Mouse (Mus musculus) thymus, adult 2 months (tissue): ENCODE results near the gene Arhgdia.
A peak's percentile ranks its signal among the peaks of the same experiment; 100 is the strongest.

Experiments used
- CTCF ChIP-seq: fragments of 200-500 bp; IDR thresholded peaks from 2 replicates; pipeline ENCODE4 v1.5.1; 2012; ENCODE audit warnings: mild to moderate bottlenecking, control low read depth, low read length, moderate library complexity, borderline replicate concordance; ENCODE audit not compliant: control insufficient read depth, poor library complexity, insufficient read depth; ENCODE audit errors: extremely low read depth
- POLR2A ChIP-seq: fragments of 200-500 bp; IDR thresholded peaks from 2 replicates; pipeline ENCODE4 v1.6.1; 2012; ENCODE audit warnings: mild to moderate bottlenecking, low read length, control low read depth, moderate library complexity; ENCODE audit not compliant: control insufficient read depth, poor library complexity, insufficient read depth; ENCODE audit errors: extremely low read depth

DNA sequence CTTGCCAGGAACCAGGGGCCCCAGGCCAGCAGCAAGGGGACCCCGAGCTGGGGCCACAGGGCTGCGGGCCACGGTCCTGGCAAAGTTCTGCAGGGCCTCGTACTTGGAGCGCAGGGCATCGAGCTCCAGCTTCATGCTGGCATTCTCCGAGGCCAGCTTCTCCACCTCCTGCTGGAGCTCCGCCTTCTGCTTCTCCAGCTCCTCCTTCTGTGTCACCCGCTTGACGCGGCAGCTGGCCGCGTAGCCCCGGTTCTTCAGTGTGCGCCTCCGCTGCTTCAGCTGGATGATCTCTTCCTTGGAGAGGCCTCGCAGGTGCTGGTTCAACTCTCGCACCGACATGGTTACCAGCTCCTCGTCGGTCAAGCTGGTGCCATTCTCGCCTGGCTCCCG lies 47.9 kb upstream of the Arhgdia start:
- no peak; the same call in 1 of the 2 replicates for TF ChIP-seq CTCF
- peak; percentile 28; the same call in 1 of the 2 replicates for TF ChIP-seq POLR2A
